In genomic region chr5:124836621-124837020, GRCm38 (mm10) we compare ENCODE assay signal across 23 mouse cellular contexts. TPM values are rescaled to one million over a fixed set of nuclear protein-coding genes. Genes with fewer than 3 reads are reported as not detected.
A peak's percentile ranks its signal among the peaks of the same experiment; 100 is the strongest.
DNase-seq lines count a peak whose midpoint lies in the region; ATAC-seq lines count a peak whose summit lies in the region.
"Had no signal": no experiment of that assay in that cellular context is flagged by ENCODE, and none has a peak within 500 bp of the region (broad histone marks: within the 10 kb centered on the region; RNA-seq: fewer than 3 reads in every experiment).

No protein-coding gene starts in this region.

- H3K27ac ChIP-seq in midbrain, embryonic 13.5 days = no peak overlapping the region
- no peak overlapping the region for H3K27ac ChIP-seq in neural tube, embryonic 15.5 days (replicated peaks)
- H3K27ac ChIP-seq: forebrain, embryonic 10.5 days; gastrocnemius, adult 2 months; hindbrain, postnatal 0 days; liver, embryonic 12.5 days had no signal

- no peaks in the 10 kb centered on the region for H3K9me3 ChIP-seq in midbrain, embryonic 13.5 days
- H3K9me3 ChIP-seq in neural tube, embryonic 15.5 days (replicated peaks) = no peaks in the 10 kb centered on the region
- H3K9me3 ChIP-seq: forebrain, embryonic 10.5 days; liver, embryonic 12.5 days had no signal

- peaks cover 5% of the 10 kb centered on the region; the same call in 1 of the 2 replicates for H3K4me1 ChIP-seq in midbrain, embryonic 13.5 days (replicated peaks)
- 0 out of 2 replicates have a peak, but pooled peaks cover 6% of the 10 kb centered on the region for H3K4me1 ChIP-seq in neural tube, embryonic 15.5 days
- H3K4me1 ChIP-seq: forebrain, embryonic 10.5 days; liver, embryonic 12.5 days had no signal

- no peak overlapping the region for H3K4me3 ChIP-seq in midbrain, embryonic 13.5 days (replicated peaks)
- no peak overlapping the region for H3K4me3 ChIP-seq in neural tube, embryonic 15.5 days (replicated peaks)
- H3K4me3 ChIP-seq: forebrain, embryonic 10.5 days; gastrocnemius, adult 2 months; liver, embryonic 12.5 days had no signal

- no peak overlapping the region for H3K4me2 ChIP-seq in midbrain, embryonic 13.5 days (replicated peaks)
- H3K4me2 ChIP-seq in neural tube, embryonic 15.5 days = no peak overlapping the region
- H3K4me2 ChIP-seq: liver, embryonic 12.5 days; lung, embryonic 14.5 days; midbrain, embryonic 11.5 days had no signal

- intact Hi-C loops in left cerebral cortex, postnatal 25 days (cut with DNase I) = no loop called here

- WGBS in midbrain, embryonic 13.5 days = 83% methylated on average over 4 of the region's 4 CpGs
- WGBS in neural tube, embryonic 15.5 days = 78% methylated on average over 4 of the region's 4 CpGs

- peak; percentile 57 to 68 for DNase-seq in frontal cortex, postnatal 36 days (ENCODE audit: low spot score in 2 of 2)
- DNase-seq in frontal cortex, postnatal 14 days (ENCODE audit: low spot score in 2 of 2) = no peak
- peak; percentile 65 to 67 for DNase-seq in right cerebral cortex, adult 2 months (ENCODE audit: low spot score in 2 of 2)
- DNase-seq in right cerebral cortex, postnatal 14 days = no peak
- peak; percentile 97 for DNase-seq in cerebellum, adult 9-11 months
- DNase-seq in left cerebral cortex, postnatal 25 days (ENCODE audit: low spot score in 2 of 2) = peak; percentile 41 to 81
- DNase-seq: adrenal gland, postnatal 10 days; B cell, adult 2 months; gastrocnemius, adult 2 months; heart, adult 18-20 months; kidney, adult 18-20 months; kidney, postnatal 14 days; lung, embryonic 14.5 days; lung, postnatal 4 days; spleen, adult 18-20 months; thymus, postnatal 14 days had no signal

- H3K27me3 ChIP-seq in midbrain, embryonic 13.5 days = no peaks in the 10 kb centered on the region
- H3K27me3 ChIP-seq in neural tube, embryonic 15.5 days (replicated peaks) = no peaks in the 10 kb centered on the region
- H3K27me3 ChIP-seq: liver, embryonic 12.5 days had no signal

- H3K36me3 ChIP-seq in midbrain, embryonic 13.5 days = peaks cover 65% of the 10 kb centered on the region
- H3K36me3 ChIP-seq in neural tube, embryonic 15.5 days = peaks cover 50% of the 10 kb centered on the region
- H3K36me3 ChIP-seq: liver, embryonic 12.5 days had no signal

- no peak for ATAC-seq in midbrain, embryonic 13.5 days
- ATAC-seq in neural tube, embryonic 15.5 days (ENCODE audit: low FRiP score) = no peak
- ATAC-seq: hindbrain, postnatal 0 days; liver, embryonic 12.5 days had no signal

- no peak overlapping the region for H3K9ac ChIP-seq in midbrain, embryonic 13.5 days (replicated peaks)
- H3K9ac ChIP-seq in neural tube, embryonic 15.5 days (replicated peaks) = no peak overlapping the region
- H3K9ac ChIP-seq: liver, embryonic 12.5 days; lung, embryonic 14.5 days had no signal

RNA-seq across cellular contexts. Expression of gene Ccdc92, which starts 25.6 kb away (rescaled TPM):
- 10 to 100 TPM; 72.2 to 73.5 TPM for total RNA-seq in left cerebral cortex, postnatal 25 days (2021)
- 24.8 and 28.0 TPM in 2 replicates for polyA plus RNA-seq in midbrain, embryonic 13.5 days (2015; fragmentation: Nextera tagmentation; extraction: Ambion mirVana)
- 50.3 and 55.9 TPM in 2 replicates for polyA plus RNA-seq in neural tube, embryonic 15.5 days (2015; fragmentation: Nextera tagmentation; extraction: Ambion mirVana)
- total RNA-seq: hematopoietic stem cell, adult 5-6 weeks had no signal

RNA-seq across cellular contexts. Expression of gene Zfp664, which starts 25.9 kb away (rescaled TPM):
- total RNA-seq in left cerebral cortex, postnatal 25 days (2021) = 10 to 100 TPM; 65.8 to 70.9 TPM
- polyA plus RNA-seq in midbrain, embryonic 13.5 days (2015; fragmentation: Nextera tagmentation; extraction: Ambion mirVana) = 163 and 174 TPM in 2 replicates
- polyA plus RNA-seq in neural tube, embryonic 15.5 days (2015; fragmentation: Nextera tagmentation; extraction: Ambion mirVana) = 83.9 and 96.8 TPM in 2 replicates

Comparison
In these comparisons a context has a peak if more than half of its experiments do, and no peak if none do; other contexts are left out.
1. DNase-seq: peak in frontal cortex, postnatal 36 days (2 of 2), right cerebral cortex, adult 2 months (2 of 2), cerebellum, adult 9-11 months (single experiment) and left cerebral cortex, postnatal 25 days (2 of 2); none in frontal cortex, postnatal 14 days (0 of 2) and right cerebral cortex, postnatal 14 days (single experiment).